9 mouse cellular contexts compared by ENCODE assay signal in genomic region chr4:63401620-63402019, GRCm38 (mm10). TPM values are rescaled to one million over a fixed set of nuclear protein-coding genes. Genes with fewer than 3 reads are reported as not detected.
DNase-seq lines count a peak whose midpoint lies in the region; ATAC-seq and TF ChIP-seq lines count a peak whose summit lies in the region.
"Had no signal": no experiment of that assay in that cellular context is flagged by ENCODE, and none has a peak within 500 bp of the region (broad histone marks: within the 10 kb centered on the region; RNA-seq: fewer than 3 reads in every experiment).

No protein-coding gene starts in this region.

- no peaks in the 10 kb centered on the region for H3K9me3 ChIP-seq in kidney, embryonic 16.5 days (ENCODE audit: low read length)
- H3K9me3 ChIP-seq in heart, embryonic 16.5 days (replicated peaks; ENCODE audit: control insufficient read depth, low read length): no peaks in the 10 kb centered on the region
- H3K9me3 ChIP-seq in lung, postnatal 0 days (ENCODE audit: low read length): no peaks in the 10 kb centered on the region

- H3K4me2 ChIP-seq in kidney, embryonic 16.5 days (replicated peaks; ENCODE audit: low read depth, low read length): peak overlapping the region; percentile 51
- peak overlapping the region; percentile 61 for H3K4me2 ChIP-seq in heart, embryonic 16.5 days (ENCODE audit: low read depth, low read length)
- peak overlapping the region; percentile 61 for H3K4me2 ChIP-seq in lung, postnatal 0 days (replicated peaks; ENCODE audit: low read depth, low read length)

- no peak overlapping the region for H3K4me3 ChIP-seq in kidney, embryonic 16.5 days (ENCODE audit: low read length)
- H3K4me3 ChIP-seq in kidney, adult 2 months (ENCODE audit: insufficient read depth, low read depth, low read length): no peak overlapping the region
- H3K4me3 ChIP-seq in bone marrow macrophage, adult 2 months (ENCODE audit: insufficient read depth, low read length): peak overlapping the region; percentile 81
- peak overlapping the region; percentile 19 for H3K4me3 ChIP-seq in heart, embryonic 16.5 days (ENCODE audit: low read length)
- no peak overlapping the region for H3K4me3 ChIP-seq in lung, postnatal 0 days (ENCODE audit: low read depth, low read length)

- 0 out of 2 replicates have a peak, but pooled peaks cover 4% of the 10 kb centered on the region for H3K36me3 ChIP-seq in kidney, embryonic 16.5 days (ENCODE audit: insufficient read depth, low read length)
- no peaks in the 10 kb centered on the region for H3K36me3 ChIP-seq in kidney, adult 2 months (ENCODE audit: control insufficient read depth, insufficient read depth, low read length)
- H3K36me3 ChIP-seq in heart, embryonic 16.5 days (ENCODE audit: control insufficient read depth, insufficient read depth): no peaks in the 10 kb centered on the region
- no peaks in the 10 kb centered on the region; the same call in 1 of the 2 replicates for H3K36me3 ChIP-seq in lung, postnatal 0 days (ENCODE audit: insufficient read depth, low read length)

- TF ChIP-seq CTCF in kidney, adult 2 months (conservative IDR thresholded peaks at IDR 0.05; ENCODE audit: insufficient read depth, insufficient read length, low read depth, low read length): no peak
- no peak for TF ChIP-seq CTCF in bone marrow macrophage, adult 2 months (IDR thresholded peaks at IDR 0.05; ENCODE audit: low read depth, low read length)
- no peak for TF ChIP-seq CTCF in lung, postnatal 0 days (IDR thresholded peaks at IDR 0.05)

- no peak for TF ChIP-seq POLR2A in kidney, adult 2 months (IDR thresholded peaks at IDR 0.05; ENCODE audit: low read depth, low read length)
- no peak for TF ChIP-seq POLR2A in bone marrow macrophage, adult 2 months (IDR thresholded peaks at IDR 0.05; ENCODE audit: borderline replicate concordance, low read depth, low read length)

- 62% methylated on average over 6 of the region's 6 CpGs for WGBS in kidney, embryonic 16.5 days
- WGBS in kidney, adult 2 months: 65% methylated on average over 6 of the region's 6 CpGs
- WGBS in heart, embryonic 16.5 days: 57% methylated on average over 6 of the region's 6 CpGs
- 35% methylated on average over 6 of the region's 6 CpGs for WGBS in lung, postnatal 0 days

- H3K9ac ChIP-seq in kidney, embryonic 16.5 days (replicated peaks; ENCODE audit: low read length): peak overlapping the region; percentile 48; the same call in 1 of the 2 replicates
- H3K9ac ChIP-seq in heart, embryonic 16.5 days (ENCODE audit: low read length): peak overlapping the region; percentile 43; the same call in 1 of the 2 replicates
- H3K9ac ChIP-seq in lung, postnatal 0 days (replicated peaks; ENCODE audit: low read depth): no peak overlapping the region

- no peak for DNase-seq in kidney, adult 2 months
- DNase-seq in lung, postnatal 0 days (ENCODE audit: low spot score): peak; percentile 37
- no peak for DNase-seq in MN1 (ENCODE audit: low spot score)
- DNase-seq in frontal cortex, postnatal 36 days (ENCODE audit: low spot score in 2 of 2): no peak
- DNase-seq in urinary bladder, postnatal 14 days (ENCODE audit: low spot score): no peak
- DNase-seq: gastrocnemius, postnatal 10 days had no signal

- no peaks in the 10 kb centered on the region for H3K27me3 ChIP-seq in kidney, embryonic 16.5 days (ENCODE audit: insufficient read depth, low read length)
- no peaks in the 10 kb centered on the region for H3K27me3 ChIP-seq in kidney, adult 2 months (replicated peaks; ENCODE audit: control insufficient read depth, insufficient read depth, low read length)
- 0 out of 2 replicates have a peak, but pooled peaks cover 2% of the 10 kb centered on the region for H3K27me3 ChIP-seq in heart, embryonic 16.5 days (ENCODE audit: control insufficient read depth, insufficient read depth, low read length)
- H3K27me3 ChIP-seq in lung, postnatal 0 days (replicated peaks; ENCODE audit: insufficient read depth, low read length): no peaks in the 10 kb centered on the region

- 0 out of 2 replicates have a peak overlapping the region, but pooled peaks have one; percentile 15 for H3K27ac ChIP-seq in kidney, embryonic 16.5 days (ENCODE audit: low read length)
- H3K27ac ChIP-seq in kidney, adult 2 months (ENCODE audit: insufficient read depth, low read depth, low read length): no peak overlapping the region
- peak overlapping the region; percentile 86 for H3K27ac ChIP-seq in bone marrow macrophage, adult 2 months (ENCODE audit: insufficient read depth, low read depth, low read length)
- peak overlapping the region; percentile 88; the same call in 1 of the 2 replicates for H3K27ac ChIP-seq in heart, embryonic 16.5 days (ENCODE audit: low read length)
- H3K27ac ChIP-seq in lung, postnatal 0 days (ENCODE audit: low read length): peak overlapping the region; percentile 94

- no peak for TF ChIP-seq EP300 in lung, postnatal 0 days (IDR thresholded peaks at IDR 0.05)

- no peak for ATAC-seq in kidney, embryonic 16.5 days (ENCODE audit: low FRiP score, low TSS enrichment)
- ATAC-seq in heart, embryonic 16.5 days (replicated peaks; ENCODE audit: extremely low read depth, insufficient read depth, low FRiP score): no peak
- ATAC-seq in lung, postnatal 0 days: no peak

- H3K4me1 ChIP-seq in kidney, embryonic 16.5 days (ENCODE audit: insufficient read depth, low read length): peaks cover 69% of the 10 kb centered on the region
- H3K4me1 ChIP-seq in kidney, adult 2 months (ENCODE audit: control insufficient read depth, insufficient read depth, low read length): no peaks in the 10 kb centered on the region
- peaks cover 42% of the 10 kb centered on the region for H3K4me1 ChIP-seq in bone marrow macrophage, adult 2 months (ENCODE audit: control insufficient read depth, insufficient read depth, low read length)
- peaks cover 41% of the 10 kb centered on the region for H3K4me1 ChIP-seq in heart, embryonic 16.5 days (ENCODE audit: control insufficient read depth, insufficient read depth, low read length)
- H3K4me1 ChIP-seq in lung, postnatal 0 days (ENCODE audit: insufficient read depth, low read depth, low read length): peaks cover 19% of the 10 kb centered on the region

RNA-seq across cellular contexts. Expression of gene Akna, which starts 1.5 kb away (rescaled TPM):
- polyA plus RNA-seq in kidney, embryonic 16.5 days (2015; fragmentation: Nextera tagmentation; extraction: Ambion mirVana): 7.1 and 9.4 TPM in 2 replicates
- polyA plus RNA-seq in kidney, adult 2 months (2012; rRNA removed): 2.2 and 5.8 TPM in 2 replicates
- polyA plus RNA-seq in bone marrow macrophage, adult 2 months (2012; ENCODE audit: insufficient read depth, insufficient read length, missing spikeins): 33.3 and 39.4 TPM in 2 replicates
- polyA plus RNA-seq in heart, embryonic 16.5 days (2015; fragmentation: Nextera tagmentation; extraction: Ambion mirVana): 4.4 and 5.8 TPM in 2 replicates
- polyA plus RNA-seq in lung, postnatal 0 days (2015; fragmentation: Nextera tagmentation; extraction: Ambion mirVana): 5.7 and 6.4 TPM in 2 replicates

RNA-seq across cellular contexts. Expression of gene Orm2, which starts 39.4 kb away (rescaled TPM):
- not detected in 2 replicates for polyA plus RNA-seq in kidney, embryonic 16.5 days (2015; fragmentation: Nextera tagmentation; extraction: Ambion mirVana)
- 0.16 TPM in 1 of 2 replicates, not detected in the other for polyA plus RNA-seq in kidney, adult 2 months (2012; rRNA removed)
- not detected in 2 replicates for polyA plus RNA-seq in bone marrow macrophage, adult 2 months (2012; ENCODE audit: insufficient read depth, insufficient read length, missing spikeins)
- not detected in 2 replicates for polyA plus RNA-seq in heart, embryonic 16.5 days (2015; fragmentation: Nextera tagmentation; extraction: Ambion mirVana)
- 0.21 and 0.46 TPM in 2 replicates for polyA plus RNA-seq in lung, postnatal 0 days (2015; fragmentation: Nextera tagmentation; extraction: Ambion mirVana)

RNA-seq across cellular contexts. Expression of gene Orm3, which starts 45.7 kb away (rescaled TPM):
- polyA plus RNA-seq in kidney, embryonic 16.5 days (2015; fragmentation: Nextera tagmentation; extraction: Ambion mirVana): not detected in 2 replicates
- polyA plus RNA-seq in kidney, adult 2 months (2012; rRNA removed): 0.14 and 0.38 TPM in 2 replicates
- not detected in 2 replicates for polyA plus RNA-seq in bone marrow macrophage, adult 2 months (2012; ENCODE audit: insufficient read depth, insufficient read length, missing spikeins)
- polyA plus RNA-seq in heart, embryonic 16.5 days (2015; fragmentation: Nextera tagmentation; extraction: Ambion mirVana): not detected in 2 replicates
- polyA plus RNA-seq in lung, postnatal 0 days (2015; fragmentation: Nextera tagmentation; extraction: Ambion mirVana): 0.21 TPM in 1 of 2 replicates, not detected in the other

RNA-seq across cellular contexts. Expression of gene Orm1, which starts 57.3 kb away (rescaled TPM):
- polyA plus RNA-seq in kidney, embryonic 16.5 days (2015; fragmentation: Nextera tagmentation; extraction: Ambion mirVana): not detected in 2 replicates
- polyA plus RNA-seq in kidney, adult 2 months (2012; rRNA removed): 7.1 and 8.9 TPM in 2 replicates
- polyA plus RNA-seq in bone marrow macrophage, adult 2 months (2012; ENCODE audit: insufficient read depth, insufficient read length, missing spikeins): not detected in 2 replicates
- polyA plus RNA-seq in heart, embryonic 16.5 days (2015; fragmentation: Nextera tagmentation; extraction: Ambion mirVana): not detected in 2 replicates
- 4.0 and 5.7 TPM in 2 replicates for polyA plus RNA-seq in lung, postnatal 0 days (2015; fragmentation: Nextera tagmentation; extraction: Ambion mirVana)

Comparison
In these comparisons a context has a peak if more than half of its experiments do, and no peak if none do; other contexts are left out.
1. H3K4me3 ChIP-seq: peak in bone marrow macrophage, adult 2 months (single experiment) and heart, embryonic 16.5 days (single experiment); none in kidney, embryonic 16.5 days (single experiment), kidney, adult 2 months (single experiment) and lung, postnatal 0 days (single experiment).
2. Peak in every context shown above with its lines, with median percentiles within 50 percentile points of each other: H3K4me2 ChIP-seq.